Mouse (Mus musculus): ENCODE results near the gene Arl13b.

- TF ChIP-seq ZMIZ1 (IDR thresholded peaks at IDR 0.05; ENCODE audit: low read depth, low read length): no peak
- TF ChIP-seq EP300 (IDR thresholded peaks at IDR 0.05; ENCODE audit: low read length): no peak
- TF ChIP-seq NRF1 (IDR thresholded peaks at IDR 0.05; ENCODE audit: low read depth, low read length): no peak
- no peak for TF ChIP-seq POLR2A (IDR thresholded peaks at IDR 0.05; ENCODE audit: low read depth, low read length)
These were observed 10.7 kb upstream of the Arl13b start for GRCm38 (mm10) chr16:62857498-62857897.

Measured in CH12.LX (cell line).